10 mouse cellular contexts compared by ENCODE assay signal in genomic region chr13:55470372-55470771, GRCm38 (mm10). TPM values are rescaled to one million over a fixed set of nuclear protein-coding genes. Genes with fewer than 3 reads are reported as not detected.
DNase-seq lines count a peak whose midpoint lies in the region; ATAC-seq and TF ChIP-seq lines count a peak whose summit lies in the region.
"Had no signal": no experiment of that assay in that cellular context is flagged by ENCODE, and none has a peak within 500 bp of the region (broad histone marks: within the 10 kb centered on the region; RNA-seq: fewer than 3 reads in every experiment).

No protein-coding gene starts in this region.

- 75% methylated on average over 9 of the region's 9 CpGs for WGBS in kidney, embryonic 15.5 days
- 75% methylated on average over 9 of the region's 9 CpGs for WGBS in kidney, embryonic 14.5 days
- WGBS in cerebellum, adult 2 months: 5% methylated on average over 9 of the region's 9 CpGs
- WGBS in hindbrain, embryonic 10.5 days: 45% methylated on average over 9 of the region's 9 CpGs
- WGBS in midbrain, embryonic 14.5 days: 29% methylated on average over 9 of the region's 9 CpGs

- TF ChIP-seq CTCF in cerebellum, adult 2 months (IDR thresholded peaks at IDR 0.05; ENCODE audit: borderline replicate concordance, insufficient read depth, low read depth, low read length): no peak

- 0 out of 2 replicates have a peak overlapping the region, but pooled peaks have one; percentile 57 for H3K9ac ChIP-seq in kidney, embryonic 15.5 days
- H3K9ac ChIP-seq in kidney, embryonic 14.5 days (ENCODE audit: low read depth, low read length): no peak overlapping the region
- H3K9ac ChIP-seq in midbrain, embryonic 14.5 days (replicated peaks; ENCODE audit: low read length): peak overlapping the region; percentile 84; the same call in 1 of the 2 replicates

- no peak overlapping the region for H3K27ac ChIP-seq in kidney, embryonic 15.5 days
- no peak overlapping the region for H3K27ac ChIP-seq in kidney, embryonic 14.5 days (ENCODE audit: low read depth, low read length)
- no peak overlapping the region for H3K27ac ChIP-seq in cerebellum, adult 2 months (ENCODE audit: insufficient read depth, low read length)
- H3K27ac ChIP-seq in hindbrain, embryonic 10.5 days: peak overlapping the region; percentile 90
- peak overlapping the region; percentile 94 for H3K27ac ChIP-seq in midbrain, embryonic 14.5 days (replicated peaks; ENCODE audit: low read depth, low read length)
- H3K27ac ChIP-seq: lung, embryonic 15.5 days had no signal

- ATAC-seq in kidney, embryonic 15.5 days (replicated peaks; ENCODE audit: low FRiP score): no peak
- ATAC-seq in kidney, embryonic 14.5 days (ENCODE audit: low FRiP score, low TSS enrichment): no peak
- ATAC-seq in midbrain, embryonic 14.5 days (ENCODE audit: low FRiP score, low TSS enrichment): no peak; the same call in 1 of the 2 replicates

- no peak for TF ChIP-seq POLR2A in cerebellum, adult 2 months (IDR thresholded peaks at IDR 0.05; ENCODE audit: borderline replicate concordance, insufficient read depth, low read length)

- intact Hi-C loops in gastrocnemius, postnatal 36 days (cut with DNase I): no loop called here

- DNase-seq in cerebellum, adult 2 months: peak; percentile 89 to 93
- DNase-seq in hindbrain, embryonic 10.5 days (ENCODE audit: low spot score): peak; percentile 51
- peak; percentile 72 for DNase-seq in midbrain, embryonic 14.5 days
- no peak for DNase-seq in embryo, embryonic 10 days (ENCODE audit: low spot score)
- no peak for DNase-seq in lung, postnatal 14 days
- DNase-seq in gastrocnemius, postnatal 36 days: no peak

- H3K36me3 ChIP-seq in kidney, embryonic 15.5 days: peaks cover 17% of the 10 kb centered on the region
- peaks cover 15% of the 10 kb centered on the region for H3K36me3 ChIP-seq in kidney, embryonic 14.5 days (ENCODE audit: control insufficient read depth, insufficient read depth, low read length)
- peaks cover 24% of the 10 kb centered on the region for H3K36me3 ChIP-seq in hindbrain, embryonic 10.5 days
- H3K36me3 ChIP-seq in midbrain, embryonic 14.5 days (ENCODE audit: control insufficient read depth, insufficient read depth, low read length): peaks cover 28% of the 10 kb centered on the region

- 0 out of 2 replicates have a peak, but pooled peaks cover 8% of the 10 kb centered on the region for H3K27me3 ChIP-seq in kidney, embryonic 15.5 days
- no peaks in the 10 kb centered on the region for H3K27me3 ChIP-seq in kidney, embryonic 14.5 days (ENCODE audit: control insufficient read depth, insufficient read depth, low read length)
- no peaks in the 10 kb centered on the region for H3K27me3 ChIP-seq in cerebellum, adult 2 months (ENCODE audit: control insufficient read depth, insufficient read depth, low read length)
- H3K27me3 ChIP-seq in hindbrain, embryonic 10.5 days (ENCODE audit: insufficient read depth, poor library complexity, severe bottlenecking): peaks cover 20% of the 10 kb centered on the region
- H3K27me3 ChIP-seq in midbrain, embryonic 14.5 days (ENCODE audit: control insufficient read depth, insufficient read depth, low read length): no peaks in the 10 kb centered on the region

- H3K9me3 ChIP-seq in kidney, embryonic 15.5 days (replicated peaks): no peaks in the 10 kb centered on the region
- no peaks in the 10 kb centered on the region for H3K9me3 ChIP-seq in kidney, embryonic 14.5 days (ENCODE audit: control insufficient read depth, low read length)
- no peaks in the 10 kb centered on the region for H3K9me3 ChIP-seq in hindbrain, embryonic 10.5 days
- H3K9me3 ChIP-seq in midbrain, embryonic 14.5 days (ENCODE audit: control insufficient read depth, low read length): no peaks in the 10 kb centered on the region
- H3K9me3 ChIP-seq: lung, embryonic 15.5 days had no signal

- H3K4me3 ChIP-seq in kidney, embryonic 15.5 days (replicated peaks): no peak overlapping the region
- no peak overlapping the region for H3K4me3 ChIP-seq in kidney, embryonic 14.5 days (ENCODE audit: low read length)
- no peak overlapping the region for H3K4me3 ChIP-seq in cerebellum, adult 2 months (replicated peaks; ENCODE audit: insufficient read depth, low read depth, low read length)
- H3K4me3 ChIP-seq in hindbrain, embryonic 10.5 days: no peak overlapping the region
- no peak overlapping the region for H3K4me3 ChIP-seq in midbrain, embryonic 14.5 days (replicated peaks; ENCODE audit: low read depth, low read length)

- H3K4me1 ChIP-seq in kidney, embryonic 15.5 days: peaks cover 46% of the 10 kb centered on the region
- H3K4me1 ChIP-seq in kidney, embryonic 14.5 days (ENCODE audit: control insufficient read depth, insufficient read depth, low read length): peaks cover 6% of the 10 kb centered on the region; the same call in 1 of the 2 replicates
- peaks cover 16% of the 10 kb centered on the region for H3K4me1 ChIP-seq in cerebellum, adult 2 months (ENCODE audit: control insufficient read depth, insufficient read depth, low read length)
- peaks cover 100% of the 10 kb centered on the region for H3K4me1 ChIP-seq in hindbrain, embryonic 10.5 days (replicated peaks)
- H3K4me1 ChIP-seq in midbrain, embryonic 14.5 days (ENCODE audit: control insufficient read depth, insufficient read depth, low read length): peaks cover 91% of the 10 kb centered on the region

- H3K4me2 ChIP-seq in kidney, embryonic 15.5 days: no peak overlapping the region
- H3K4me2 ChIP-seq in kidney, embryonic 14.5 days (replicated peaks; ENCODE audit: low read depth, low read length): no peak overlapping the region
- H3K4me2 ChIP-seq in midbrain, embryonic 14.5 days (ENCODE audit: low read length): peak overlapping the region; percentile 98

RNA-seq across cellular contexts. Expression of gene Prr7, which starts 6.3 kb away (rescaled TPM):
- polyA plus RNA-seq in kidney, embryonic 15.5 days (2015; fragmentation: Nextera tagmentation; extraction: Ambion mirVana): 0.70 and 0.75 TPM in 2 replicates
- polyA plus RNA-seq in kidney, embryonic 14.5 days (2014; fragmentation: Nextera tagmentation; extraction: Ambion mirVana): 0.77 and 3.4 TPM in 2 replicates
- 10.7 and 13.0 TPM in 2 replicates for polyA plus RNA-seq in cerebellum, adult 2 months (2012; rRNA removed)
- polyA plus RNA-seq in hindbrain, embryonic 10.5 days (2016; fragmentation: Nextera tagmentation; extraction: Ambion mirVana): 0.69 and 1.0 TPM in 2 replicates
- 7.0 and 34.3 TPM in 2 replicates for polyA plus RNA-seq in midbrain, embryonic 14.5 days (2014; fragmentation: Nextera tagmentation; extraction: Ambion mirVana)
- under 1 TPM; 0.62 to 0.77 TPM for total RNA-seq in gastrocnemius, postnatal 36 days (2021)

RNA-seq across cellular contexts. Expression of gene Dbn1, which starts 17.5 kb away (rescaled TPM):
- polyA plus RNA-seq in kidney, embryonic 15.5 days (2015; fragmentation: Nextera tagmentation; extraction: Ambion mirVana): 168 and 193 TPM in 2 replicates
- 118 and 164 TPM in 2 replicates for polyA plus RNA-seq in kidney, embryonic 14.5 days (2014; fragmentation: Nextera tagmentation; extraction: Ambion mirVana)
- polyA plus RNA-seq in cerebellum, adult 2 months (2012; rRNA removed): 97.4 and 108 TPM in 2 replicates
- polyA plus RNA-seq in hindbrain, embryonic 10.5 days (2016; fragmentation: Nextera tagmentation; extraction: Ambion mirVana): 420 and 518 TPM in 2 replicates
- 509 and 557 TPM in 2 replicates for polyA plus RNA-seq in midbrain, embryonic 14.5 days (2014; fragmentation: Nextera tagmentation; extraction: Ambion mirVana)
- 1 to 10 TPM; 7.7 TPM for total RNA-seq in gastrocnemius, postnatal 36 days (2021)

RNA-seq across cellular contexts. Expression of gene Grk6, which starts 25.5 kb away (rescaled TPM):
- polyA plus RNA-seq in kidney, embryonic 15.5 days (2015; fragmentation: Nextera tagmentation; extraction: Ambion mirVana): 41.6 and 45.9 TPM in 2 replicates
- polyA plus RNA-seq in kidney, embryonic 14.5 days (2014; fragmentation: Nextera tagmentation; extraction: Ambion mirVana): 38.9 and 59.3 TPM in 2 replicates
- 52.7 and 53.9 TPM in 2 replicates for polyA plus RNA-seq in cerebellum, adult 2 months (2012; rRNA removed)
- polyA plus RNA-seq in hindbrain, embryonic 10.5 days (2016; fragmentation: Nextera tagmentation; extraction: Ambion mirVana): 51.5 and 52.3 TPM in 2 replicates
- polyA plus RNA-seq in midbrain, embryonic 14.5 days (2014; fragmentation: Nextera tagmentation; extraction: Ambion mirVana): 41.8 and 44.0 TPM in 2 replicates
- total RNA-seq in gastrocnemius, postnatal 36 days (2021): 10 to 100 TPM in 1 of 2 experiments, 1 to 10 TPM in 1; 9.1 to 10.8 TPM

RNA-seq across cellular contexts. Expression of gene Pdlim7, which starts 43.1 kb away (rescaled TPM):
- polyA plus RNA-seq in kidney, embryonic 15.5 days (2015; fragmentation: Nextera tagmentation; extraction: Ambion mirVana): 141 and 169 TPM in 2 replicates
- polyA plus RNA-seq in kidney, embryonic 14.5 days (2014; fragmentation: Nextera tagmentation; extraction: Ambion mirVana): 136 and 141 TPM in 2 replicates
- 66.8 and 67.2 TPM in 2 replicates for polyA plus RNA-seq in cerebellum, adult 2 months (2012; rRNA removed)
- 194 and 221 TPM in 2 replicates for polyA plus RNA-seq in hindbrain, embryonic 10.5 days (2016; fragmentation: Nextera tagmentation; extraction: Ambion mirVana)
- 126 and 154 TPM in 2 replicates for polyA plus RNA-seq in midbrain, embryonic 14.5 days (2014; fragmentation: Nextera tagmentation; extraction: Ambion mirVana)
- total RNA-seq in gastrocnemius, postnatal 36 days (2021): 100 to 1,000 TPM; 605 to 719 TPM

RNA-seq across cellular contexts. Expression of gene F12, which starts 43.8 kb away (rescaled TPM):
- 0.59 and 2.1 TPM in 2 replicates for polyA plus RNA-seq in kidney, embryonic 15.5 days (2015; fragmentation: Nextera tagmentation; extraction: Ambion mirVana)
- not detected in 2 replicates for polyA plus RNA-seq in kidney, embryonic 14.5 days (2014; fragmentation: Nextera tagmentation; extraction: Ambion mirVana)
- polyA plus RNA-seq in cerebellum, adult 2 months (2012; rRNA removed): 0.05 and 0.11 TPM in 2 replicates
- 0.07 and 0.25 TPM in 2 replicates for polyA plus RNA-seq in hindbrain, embryonic 10.5 days (2016; fragmentation: Nextera tagmentation; extraction: Ambion mirVana)
- not detected in 2 replicates for polyA plus RNA-seq in midbrain, embryonic 14.5 days (2014; fragmentation: Nextera tagmentation; extraction: Ambion mirVana)
- not detected for total RNA-seq in gastrocnemius, postnatal 36 days (2021)
- polyA plus RNA-seq: heart, postnatal 0 days had no signal

Comparison
In these comparisons a context has a peak if more than half of its experiments do, and no peak if none do; other contexts are left out.
1. H3K27ac ChIP-seq: peak in hindbrain, embryonic 10.5 days (single experiment) and midbrain, embryonic 14.5 days (single experiment); none in kidney, embryonic 15.5 days (single experiment), kidney, embryonic 14.5 days (single experiment) and cerebellum, adult 2 months (single experiment).
2. DNase-seq: peak in cerebellum, adult 2 months (2 of 2), hindbrain, embryonic 10.5 days (single experiment) and midbrain, embryonic 14.5 days (single experiment); none in embryo, embryonic 10 days (single experiment), lung, postnatal 14 days (single experiment) and gastrocnemius, postnatal 36 days (0 of 2).